Mouse (Mus musculus) cerebellum, postnatal 10 days (tissue): ENCODE results near the gene Wwox.

ENCODE experiments used
- DNase-seq, 2 experiments: peaks; one replicate each; pipeline ENCODE4 v3.0.0; 2021; ENCODE audit warnings: mixed read lengths in 2 of 2

Gene Wwox

GRCm38 (mm10) chr8:114675151-114675550, 235.7 kb downstream of the Wwox start:
- DNase-seq, result peak; percentile 81 to 82

GRCm38 (mm10) chr8:114676918-114677317, 237.5 kb downstream of the Wwox start:
- DNase-seq, result no peak

- peak in 1 of 2 experiments; percentile 31 for DNase-seq
Measured at GRCm38 (mm10) chr8:114677551-114678127, 238.2 kb downstream of the Wwox start.

DNA sequence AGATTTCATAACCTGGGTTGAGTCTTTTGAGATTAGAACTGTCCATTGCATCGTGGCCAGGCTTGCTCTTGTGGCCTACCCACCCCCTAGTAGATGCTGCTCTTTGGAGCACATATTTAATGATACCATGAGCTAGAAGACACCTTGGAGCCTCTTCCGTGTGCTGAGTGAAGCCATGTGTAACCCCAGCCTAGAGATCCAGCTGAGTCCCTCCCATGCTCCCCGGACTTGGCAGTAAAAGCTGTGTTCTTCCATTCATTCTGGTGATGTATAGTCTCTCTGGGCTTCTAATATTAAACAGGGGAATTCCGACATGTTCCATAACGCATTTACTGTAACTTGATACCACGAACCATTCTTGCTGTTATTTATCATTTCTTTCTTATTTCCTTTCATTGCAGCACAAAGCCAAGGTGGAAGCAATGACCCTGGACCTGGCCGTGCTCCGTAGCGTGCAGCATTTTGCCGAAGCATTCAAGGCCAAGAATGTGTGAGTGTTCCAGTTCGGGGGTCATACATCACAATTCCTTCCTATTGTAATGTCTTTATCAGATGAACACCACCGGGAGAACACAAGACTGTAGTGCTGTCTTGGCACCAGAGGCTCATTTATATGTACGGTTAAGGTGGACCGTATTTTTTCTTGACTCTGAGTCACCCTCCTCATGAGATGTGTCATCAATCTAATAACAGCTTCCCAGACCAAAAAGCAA, 240.1 kb downstream of the Wwox start:
- no peak for DNase-seq

DNA sequence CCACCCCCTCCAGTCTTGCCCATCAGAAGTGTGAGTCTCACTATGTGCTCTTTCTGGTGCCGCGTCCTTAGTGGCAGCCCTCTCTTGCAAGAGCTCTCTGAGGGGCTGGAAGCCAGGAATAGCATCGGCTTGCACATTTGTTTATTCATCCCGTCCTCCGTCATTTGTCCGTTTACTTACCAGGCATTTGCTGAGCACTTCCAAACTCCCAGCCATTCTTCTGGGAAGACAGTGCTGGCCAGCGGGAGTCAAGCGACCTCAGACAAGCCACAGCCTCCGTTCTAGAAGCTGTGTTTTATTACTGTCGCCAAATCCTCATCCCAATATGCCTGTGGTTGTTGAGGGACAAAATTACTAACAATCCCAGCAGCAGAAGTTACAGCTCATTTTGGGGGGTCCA, 241.7 kb downstream of the Wwox start:
- DNase-seq, result no peak

GRCm38 (mm10) chr8:114682166-114682565, 242.7 kb downstream of the Wwox start:
- DNase-seq, result no peak

GRCm38 (mm10) chr8:114684046-114684702, 244.7 kb downstream of the Wwox start:
- DNase-seq, result peak in 1 of 2 experiments; percentile 18

- no peak for DNase-seq
Measured at GRCm38 (mm10) chr8:114686462-114686861, 247.0 kb downstream of the Wwox start.

DNA sequence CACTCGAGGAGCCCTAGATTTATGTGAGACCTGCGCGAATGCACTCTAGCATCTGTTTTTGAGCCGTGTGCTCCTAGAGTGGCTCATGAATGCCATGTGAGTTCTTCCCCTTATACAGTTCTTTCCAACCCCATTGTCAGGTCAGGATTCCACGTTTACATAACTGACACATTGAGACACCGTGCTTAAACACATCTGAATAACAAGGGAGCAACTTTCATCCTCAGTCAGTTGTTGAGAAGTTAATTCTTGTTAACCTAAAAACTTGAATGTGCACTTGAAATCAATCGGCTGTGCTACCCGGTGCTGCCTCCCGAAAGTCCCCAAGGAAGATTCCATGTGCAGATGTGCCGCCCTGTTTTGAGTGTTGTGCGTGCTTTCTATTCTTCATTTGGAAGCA, 249.3 kb downstream of the Wwox start:
- no peak for DNase-seq

- no peak for DNase-seq
Measured at GRCm38 (mm10) chr8:114694566-114695198, 255.2 kb downstream of the Wwox start.

DNA sequence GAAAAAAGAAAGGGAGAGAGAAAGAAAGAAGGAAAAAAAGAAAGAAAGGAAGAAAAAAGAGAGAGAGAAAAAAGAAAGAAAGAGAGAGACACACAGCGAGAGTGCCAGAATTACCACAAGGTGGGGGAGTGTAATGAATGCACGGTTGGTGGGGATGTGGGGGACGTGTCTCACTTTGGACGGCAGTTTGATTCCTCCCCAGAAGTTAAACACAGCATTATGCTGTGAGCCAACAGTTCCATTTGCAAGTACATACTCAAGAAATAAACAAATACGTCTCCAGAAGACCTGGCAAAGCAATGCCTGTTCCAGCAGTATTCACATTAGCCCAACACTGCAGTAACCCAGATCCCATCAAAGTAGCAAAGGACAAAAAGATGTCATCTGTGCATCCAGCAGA, 264.1 kb downstream of the Wwox start:
- no peak for DNase-seq

- DNase-seq, result no peak
Measured at GRCm38 (mm10) chr8:114707538-114708138, 268.2 kb downstream of the Wwox start.

- peak; percentile 58 to 68 for DNase-seq
Measured at GRCm38 (mm10) chr8:114715318-114716070, 276.0 kb downstream of the Wwox start.

GRCm38 (mm10) chr8:114716546-114717255, 277.2 kb downstream of the Wwox start:
- peak in 1 of 2 experiments; percentile 15 for DNase-seq

- DNase-seq, result peak; percentile 56 to 65
Measured at GRCm38 (mm10) chr8:114718821-114719220, 279.4 kb downstream of the Wwox start.

- no peak for DNase-seq
Measured at GRCm38 (mm10) chr8:114722611-114723010, 283.2 kb downstream of the Wwox start.

- DNase-seq, result peak; percentile 30 to 33
Measured at GRCm38 (mm10) chr8:114731260-114732140, 292.0 kb downstream of the Wwox start.

GRCm38 (mm10) chr8:114743185-114743915, 303.9 kb downstream of the Wwox start:
- DNase-seq, result no peak

- DNase-seq, result peak in 1 of 2 experiments; percentile 18
Measured at GRCm38 (mm10) chr8:114746373-114746772, 306.9 kb downstream of the Wwox start.
